Mouse (Mus musculus) thymus, adult 2 months (tissue): Measurements from ENCODE around the gene Tgif2. TPM values are rescaled to one million over a fixed set of nuclear protein-coding genes. Genes with fewer than 3 reads are reported as not detected.
"Not testable (repeated sequence)": the region's sequence is repeated elsewhere in the genome, so short reads cannot be mapped to it uniquely, and the experiment has no call there.

Experiments
- DNase-seq: peaks from one replicate; pipeline ENCODE4 v3.0.0; 2021
- H3K27ac ChIP-seq: fragments of 200-500 bp; 2 replicates; pipeline ENCODE4 v1.5.1; 2012; ENCODE audit warnings: low read length, control low read depth; ENCODE audit not compliant: control insufficient read depth, insufficient read depth
- H3K27me3 ChIP-seq: fragments of 200-500 bp; 2 replicates; pipeline ENCODE4 v1.6.1; 2012; ENCODE audit warnings: mild to moderate bottlenecking, low read length, moderate library complexity, mixed read lengths; ENCODE audit not compliant: control insufficient read depth, insufficient read depth
- H3K36me3 ChIP-seq: fragments of 200-500 bp; 2 replicates; pipeline ENCODE4 v1.6.1; 2012; ENCODE audit warnings: mild to moderate bottlenecking, low read length, moderate library complexity; ENCODE audit not compliant: control insufficient read depth, insufficient read depth
- H3K4me1 ChIP-seq: fragments of 200-500 bp; replicated peaks from 2 replicates; pipeline ENCODE4 v1.6.1; 2012; ENCODE audit warnings: low read length; ENCODE audit not compliant: control insufficient read depth, insufficient read depth
- H3K4me3 ChIP-seq: fragments of 200-500 bp; 2 replicates; pipeline ENCODE4 v1.5.1; 2012; ENCODE audit warnings: mild to moderate bottlenecking, low read length, control low read depth, moderate library complexity; ENCODE audit not compliant: control insufficient read depth, insufficient read depth
- CTCF ChIP-seq: fragments of 200-500 bp; IDR thresholded peaks from 2 replicates; pipeline ENCODE4 v1.5.1; 2012; ENCODE audit warnings: mild to moderate bottlenecking, control low read depth, low read length, moderate library complexity, borderline replicate concordance; ENCODE audit not compliant: control insufficient read depth, poor library complexity, insufficient read depth; ENCODE audit errors: extremely low read depth
- POLR2A ChIP-seq: fragments of 200-500 bp; IDR thresholded peaks from 2 replicates; pipeline ENCODE4 v1.6.1; 2012; ENCODE audit warnings: mild to moderate bottlenecking, low read length, control low read depth, moderate library complexity; ENCODE audit not compliant: control insufficient read depth, poor library complexity, insufficient read depth; ENCODE audit errors: extremely low read depth
- WGBS: fragments of 180-500 bp; shearing (Covaris S2); methylation state at CpG from one replicate; pipeline ENCODE4 v1.1.7; 2018; 5-methylcytosine and 5-hydroxymethylcytosine counted together
- polyA plus RNA-seq: library from polyadenylated mRNA; depleted of rRNA; stranded (reverse); fragments of >200 nt; gene quantifications from 2 replicates; pipeline ENCODE4 v1.2.3, GENCODE M21; 2012

The Tgif2 gene
- polyA plus RNA-seq, 1 experiment, result 37.2 TPM

- no peak for DNase-seq
- H3K4me3 ChIP-seq, result no peak overlapping the region
- no peaks in the 10 kb centered on the region for H3K4me1 ChIP-seq
- H3K27ac ChIP-seq, result no peak overlapping the region
- H3K36me3 ChIP-seq, result no peaks in the 10 kb centered on the region
- WGBS, result 89% methylated on average over 1 of the region's 1 CpGs
- no peak for TF ChIP-seq POLR2A
- TF ChIP-seq CTCF, result no peak
- H3K27me3 ChIP-seq, result no peaks in the 10 kb centered on the region
These were observed 23.7 kb upstream of the Tgif2 start for GRCm38 (mm10) chr2:156816116-156816515.

GRCm38 (mm10) chr2:156825128-156825527 lies 14.7 kb upstream of the Tgif2 start:
- 91% methylated on average over 6 of the region's 6 CpGs for WGBS
- DNase-seq, H3K36me3 ChIP-seq, H3K27me3 ChIP-seq, H3K4me1 ChIP-seq, H3K27ac ChIP-seq, H3K4me3 ChIP-seq: not testable (repeated sequence)

- H3K4me3 ChIP-seq, result no peak overlapping the region
- TF ChIP-seq CTCF, result no peak
- no peak for TF ChIP-seq POLR2A
- 98% methylated on average over 11 of the region's 11 CpGs for WGBS
These were observed 5.5 kb upstream of the Tgif2 start for GRCm38 (mm10) chr2:156834336-156834735.

DNA sequence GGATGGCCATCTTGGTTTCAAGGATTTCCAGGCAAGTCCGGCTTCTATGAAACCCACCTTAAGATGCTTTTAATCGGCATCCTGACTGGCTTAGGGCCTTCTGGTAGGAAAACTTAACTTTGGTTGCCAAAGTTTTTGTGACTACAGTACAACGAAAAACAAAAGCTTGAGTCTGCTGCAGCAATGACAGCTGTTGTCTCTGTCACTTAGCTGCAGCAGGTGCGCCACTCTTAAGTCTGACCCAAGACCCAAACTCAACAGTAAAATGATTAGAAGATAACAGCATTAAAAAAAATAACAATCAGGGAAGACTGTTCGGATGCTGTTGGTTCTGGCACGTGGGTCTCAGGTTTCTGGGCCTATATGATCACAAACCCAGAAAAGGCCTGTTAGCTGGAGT lies 968 bp upstream of the Tgif2 start:
- H3K36me3 ChIP-seq, result no peaks in the 10 kb centered on the region
- no peak for TF ChIP-seq CTCF
- no peak for TF ChIP-seq POLR2A
- 84% methylated on average over 6 of the region's 6 CpGs for WGBS
- H3K27me3 ChIP-seq, result no peaks in the 10 kb centered on the region
- no peak overlapping the region for H3K27ac ChIP-seq
- DNase-seq, result no peak
- H3K4me1 ChIP-seq, result peaks cover 17% of the 10 kb centered on the region
- no peak overlapping the region for H3K4me3 ChIP-seq

More at GRCm38 (mm10) chr2:156834336-156834735, 5.5 kb upstream of the Tgif2 start:
- H3K4me1 ChIP-seq, result peaks cover 3% of the 10 kb centered on the region
- H3K27ac ChIP-seq, result no peak overlapping the region
- H3K36me3 ChIP-seq, result no peaks in the 10 kb centered on the region
- DNase-seq, result no peak
- H3K27me3 ChIP-seq, result no peaks in the 10 kb centered on the region

- peak; percentile 49 for DNase-seq
- TF ChIP-seq CTCF, result no peak
- TF ChIP-seq POLR2A, result no peak
- WGBS, result under 1% methylated on average over 70 of the region's 79 CpGs
- Histone ChIP-seq H3K27me3 (no peaks in the 10 kb centered on the region), H3K36me3 (no peaks in the 10 kb centered on the region), H3K4me1 (peaks cover 17% of the 10 kb centered on the region), H3K4me3 (peak overlapping the region; percentile 68), H3K27ac (0 out of 2 replicates have a peak overlapping the region, but pooled peaks have one; percentile 9)
These were observed 657 bp downstream of the Tgif2 start for GRCm38 (mm10) chr2:156840301-156841027.

GRCm38 (mm10) chr2:156841028-156841840 lies 1.4 kb downstream of the Tgif2 start:
- Histone ChIP-seq H3K4me1 (peaks cover 17% of the 10 kb centered on the region), H3K4me3 (peak overlapping the region; percentile 68), H3K36me3 (no peaks in the 10 kb centered on the region; the same call in 1 of the 2 replicates), H3K27ac (no peak overlapping the region), H3K27me3 (no peaks in the 10 kb centered on the region)
- peak; percentile 61 for DNase-seq
- under 1% methylated on average over 42 of the region's 42 CpGs for WGBS
- TF ChIP-seq POLR2A (no peak), CTCF (no peak)
